Mouse (Mus musculus): ENCODE results near the gene Ncln. TPM values are rescaled to one million over a fixed set of nuclear protein-coding genes. Genes with fewer than 3 reads are reported as not detected.

Ncln gene
- polyA plus RNA-seq, 1 experiment from 2014 or later = 97.9 TPM

- DNase-seq (ENCODE audit: low spot score) = no peak
- no peak for ATAC-seq (replicated peaks; ENCODE audit: low FRiP score)
- Histone ChIP-seq H3K4me2 (no peak overlapping the region), H3K36me3 (ENCODE audit: control insufficient read depth, insufficient read depth, low read length) (no peaks in the 10 kb centered on the region), H3K27me3 (replicated peaks; ENCODE audit: control insufficient read depth, insufficient read depth, low read length) (no peaks in the 10 kb centered on the region), H3K4me3 (ENCODE audit: low read depth, low read length) (no peak overlapping the region), H3K4me1 (replicated peaks; ENCODE audit: control insufficient read depth, insufficient read depth, low read length) (peaks cover 3% of the 10 kb centered on the region; the same call in 1 of the 2 replicates), H3K27ac (ENCODE audit: low read depth, low read length) (no peak overlapping the region), H3K9me3 (ENCODE audit: control insufficient read depth, low read length) (no peaks in the 10 kb centered on the region), H3K9ac (ENCODE audit: low read depth, low read length) (no peak overlapping the region)
- WGBS = 38% methylated on average over 6 of the region's 6 CpGs
Observed at GRCm38 (mm10) chr10:81507095-81507494, 10.9 kb upstream of the Ncln start.

- DNase-seq (ENCODE audit: low spot score) (no peak), ATAC-seq (replicated peaks; ENCODE audit: low FRiP score) (no peak)
- no peaks in the 10 kb centered on the region for H3K36me3 ChIP-seq (ENCODE audit: control insufficient read depth, insufficient read depth, low read length)
- H3K4me1 ChIP-seq (replicated peaks; ENCODE audit: control insufficient read depth, insufficient read depth, low read length) = peaks cover 3% of the 10 kb centered on the region; the same call in 1 of the 2 replicates
- no peak overlapping the region for H3K4me2 ChIP-seq
- H3K4me3 ChIP-seq (ENCODE audit: low read depth, low read length) = no peak overlapping the region
- no peak overlapping the region for H3K9ac ChIP-seq (ENCODE audit: low read depth, low read length)
- H3K9me3 ChIP-seq (ENCODE audit: control insufficient read depth, low read length) = no peaks in the 10 kb centered on the region
- 79% methylated on average over 15 of the region's 15 CpGs for WGBS
- H3K27me3 ChIP-seq (replicated peaks; ENCODE audit: control insufficient read depth, insufficient read depth, low read length) = no peaks in the 10 kb centered on the region
- no peak overlapping the region for H3K27ac ChIP-seq (ENCODE audit: low read depth, low read length)
Observed at GRCm38 (mm10) chr10:81505016-81505664, 8.9 kb upstream of the Ncln start.

GRCm38 (mm10) chr10:81502658-81503057 is 6.5 kb upstream of the Ncln start:
- Histone ChIP-seq H3K27me3 (replicated peaks; ENCODE audit: control insufficient read depth, insufficient read depth, low read length) (no peaks in the 10 kb centered on the region), H3K9me3 (ENCODE audit: control insufficient read depth, low read length) (no peaks in the 10 kb centered on the region), H3K36me3 (ENCODE audit: control insufficient read depth, insufficient read depth, low read length) (no peaks in the 10 kb centered on the region), H3K9ac (ENCODE audit: low read depth, low read length) (peak overlapping the region; percentile 59), H3K27ac (ENCODE audit: low read depth, low read length) (no peak overlapping the region), H3K4me1 (replicated peaks; ENCODE audit: control insufficient read depth, insufficient read depth, low read length) (peaks cover 22% of the 10 kb centered on the region), H3K4me3 (ENCODE audit: low read depth, low read length) (peak overlapping the region; percentile 44), H3K4me2 (peak overlapping the region; percentile 79)
- DNase-seq (ENCODE audit: low spot score) (peak; percentile 92), ATAC-seq (replicated peaks; ENCODE audit: low FRiP score) (peak; percentile 39; the same call in 1 of the 2 replicates)
- WGBS = 11% methylated on average over 36 of the region's 36 CpGs

- no peak for DNase-seq (ENCODE audit: low spot score)
- no peak overlapping the region for H3K4me2 ChIP-seq
- no peak overlapping the region for H3K27ac ChIP-seq (ENCODE audit: low read depth, low read length)
- H3K4me1 ChIP-seq (replicated peaks; ENCODE audit: control insufficient read depth, insufficient read depth, low read length) = peaks cover 30% of the 10 kb centered on the region
- H3K9ac ChIP-seq (ENCODE audit: low read depth, low read length) = no peak overlapping the region
- H3K36me3 ChIP-seq (ENCODE audit: control insufficient read depth, insufficient read depth, low read length) = no peaks in the 10 kb centered on the region
- no peaks in the 10 kb centered on the region for H3K9me3 ChIP-seq (ENCODE audit: control insufficient read depth, low read length)
- WGBS = 80% methylated on average over 5 of the region's 5 CpGs
- H3K4me3 ChIP-seq (ENCODE audit: low read depth, low read length) = no peak overlapping the region
- no peak for ATAC-seq (replicated peaks; ENCODE audit: low FRiP score)
- H3K27me3 ChIP-seq (replicated peaks; ENCODE audit: control insufficient read depth, insufficient read depth, low read length) = no peaks in the 10 kb centered on the region
Observed at GRCm38 (mm10) chr10:81501863-81502262, 5.7 kb upstream of the Ncln start.

- Histone ChIP-seq H3K4me1 (replicated peaks; ENCODE audit: control insufficient read depth, insufficient read depth, low read length) (peaks cover 36% of the 10 kb centered on the region), H3K9ac (ENCODE audit: low read depth, low read length) (peak within 1 kb of the TSS; percentile 42), H3K4me3 (ENCODE audit: low read depth, low read length) (peak within 1 kb of the TSS; percentile 92), H3K27ac (ENCODE audit: low read depth, low read length) (peak within 1 kb of the TSS; percentile 62; the same call in 1 of the 2 replicates), H3K9me3 (ENCODE audit: control insufficient read depth, low read length) (no peaks in the 10 kb centered on the region), H3K27me3 (replicated peaks; ENCODE audit: control insufficient read depth, insufficient read depth, low read length) (no peaks in the 10 kb centered on the region), H3K4me2 (peak within 1 kb of the TSS; percentile 78), H3K36me3 (ENCODE audit: control insufficient read depth, insufficient read depth, low read length) (no peaks in the 10 kb centered on the region)
- ATAC-seq (replicated peaks; ENCODE audit: low FRiP score) (no peak), DNase-seq (ENCODE audit: low spot score) (no peak)
- WGBS = 80% methylated on average over 3 of the region's 3 CpGs
Observed at GRCm38 (mm10) chr10:81500032-81500431, 3.8 kb upstream of the Ncln start, which contains the start of gene S1pr4. Gene S1pr4, minus strand, starts transcription at chr10:81500132.

- WGBS = 66% methylated on average over 23 of the region's 23 CpGs
- peak overlapping the region; percentile 78 for H3K4me2 ChIP-seq
- no peaks in the 10 kb centered on the region for H3K27me3 ChIP-seq (replicated peaks; ENCODE audit: control insufficient read depth, insufficient read depth, low read length)
- ATAC-seq (replicated peaks; ENCODE audit: low FRiP score) (no peak), DNase-seq (ENCODE audit: low spot score) (no peak)
- peak overlapping the region; percentile 42 for H3K9ac ChIP-seq (ENCODE audit: low read depth, low read length)
- H3K4me1 ChIP-seq (replicated peaks; ENCODE audit: control insufficient read depth, insufficient read depth, low read length) = peaks cover 42% of the 10 kb centered on the region
- no peaks in the 10 kb centered on the region for H3K36me3 ChIP-seq (ENCODE audit: control insufficient read depth, insufficient read depth, low read length)
- H3K27ac ChIP-seq (ENCODE audit: low read depth, low read length) = peak overlapping the region; percentile 62; the same call in 1 of the 2 replicates
- peak overlapping the region; percentile 92 for H3K4me3 ChIP-seq (ENCODE audit: low read depth, low read length)
- no peaks in the 10 kb centered on the region for H3K9me3 ChIP-seq (ENCODE audit: control insufficient read depth, low read length)
Observed at GRCm38 (mm10) chr10:81499250-81499901, 3.2 kb upstream of the Ncln start.

- 0 out of 2 replicates have a peak, but pooled peaks cover 2% of the 10 kb centered on the region for H3K36me3 ChIP-seq (ENCODE audit: control insufficient read depth, insufficient read depth, low read length)
- H3K27ac ChIP-seq (ENCODE audit: low read depth, low read length) = peak overlapping the region; percentile 62; the same call in 1 of the 2 replicates
- no peaks in the 10 kb centered on the region for H3K9me3 ChIP-seq (ENCODE audit: control insufficient read depth, low read length)
- ATAC-seq (replicated peaks; ENCODE audit: low FRiP score) = no peak
- peak overlapping the region; percentile 78 for H3K4me2 ChIP-seq
- no peaks in the 10 kb centered on the region for H3K27me3 ChIP-seq (replicated peaks; ENCODE audit: control insufficient read depth, insufficient read depth, low read length)
- peaks cover 47% of the 10 kb centered on the region for H3K4me1 ChIP-seq (replicated peaks; ENCODE audit: control insufficient read depth, insufficient read depth, low read length)
- DNase-seq (ENCODE audit: low spot score) = no peak
- WGBS = 80% methylated on average over 38 of the region's 38 CpGs
- peak overlapping the region; percentile 64 for H3K9ac ChIP-seq (ENCODE audit: low read depth, low read length)
- peak overlapping the region; percentile 92 for H3K4me3 ChIP-seq (ENCODE audit: low read depth, low read length)
Observed at GRCm38 (mm10) chr10:81498316-81499249, 2.4 kb upstream of the Ncln start.
